Mouse (Mus musculus): ENCODE data around the gene Vrtn. TPM values are rescaled to one million over a fixed set of nuclear protein-coding genes. Genes with fewer than 3 reads are reported as not detected.

The Vrtn gene
- total RNA-seq, 2 experiments from 2014 or later: not detected

DNA sequence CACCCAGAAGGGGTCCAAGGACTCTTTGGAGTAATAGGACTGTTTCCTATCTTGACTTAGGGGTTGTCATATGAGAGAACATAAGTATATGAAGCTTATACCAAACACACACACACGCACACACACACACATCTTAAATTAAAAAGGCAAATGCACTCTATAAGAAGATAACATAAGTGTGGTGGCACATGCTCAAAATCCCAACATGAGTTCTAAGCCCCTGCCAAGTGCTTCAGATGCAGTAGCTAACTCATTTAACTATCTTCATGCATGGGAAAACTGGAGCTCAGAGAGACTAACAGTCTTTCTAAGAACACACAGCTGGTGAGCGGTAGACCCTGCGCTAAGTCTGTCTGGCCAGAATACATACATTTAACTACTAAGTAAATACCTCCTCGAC lies 46.7 kb downstream of the Vrtn start:
- DNase-seq (ENCODE audit: low spot score in 2 of 2): no peak

DNA sequence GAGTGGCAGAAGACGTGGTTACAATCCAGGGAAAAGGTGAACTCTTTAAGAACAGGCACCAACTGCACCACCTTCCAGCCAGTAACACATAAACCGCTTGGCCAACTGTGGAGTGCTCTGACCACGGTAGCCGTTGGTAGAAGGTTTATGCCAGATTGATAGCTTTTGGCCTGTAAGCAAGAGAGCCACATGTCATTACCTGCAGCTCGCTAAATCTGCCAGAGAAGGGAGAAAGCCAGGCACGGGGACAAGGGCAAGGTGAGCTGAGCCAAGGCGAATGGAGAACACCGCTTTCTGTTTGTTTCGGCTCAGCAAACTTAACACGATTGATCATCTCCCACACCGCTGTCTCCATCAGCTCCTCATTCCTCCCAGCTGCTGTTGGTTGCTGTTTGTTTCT lies 48.2 kb downstream of the Vrtn start:
- DNase-seq (ENCODE audit: low spot score in 2 of 2): no peak

DNA sequence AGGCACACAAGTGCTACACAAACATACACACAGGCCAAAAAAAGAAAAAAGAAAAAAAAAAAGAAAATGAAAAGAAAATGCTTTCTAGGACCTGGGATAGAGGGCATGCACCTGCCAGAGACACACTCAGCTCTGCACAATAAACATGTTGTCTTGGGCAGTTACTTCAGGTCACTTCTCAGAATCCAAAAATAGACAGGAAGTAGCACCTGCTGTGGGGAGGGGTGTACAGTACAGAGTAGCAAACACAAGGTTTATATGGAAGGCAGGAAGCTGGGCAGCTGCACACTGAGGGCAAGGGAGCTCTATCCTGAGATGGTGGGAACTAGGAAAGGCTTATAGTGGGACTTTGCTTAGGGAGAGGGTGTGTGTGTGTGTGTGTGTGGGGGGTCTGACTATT lies 50.5 kb downstream of the Vrtn start:
- no peak for DNase-seq (ENCODE audit: low spot score in 2 of 2)

DNA sequence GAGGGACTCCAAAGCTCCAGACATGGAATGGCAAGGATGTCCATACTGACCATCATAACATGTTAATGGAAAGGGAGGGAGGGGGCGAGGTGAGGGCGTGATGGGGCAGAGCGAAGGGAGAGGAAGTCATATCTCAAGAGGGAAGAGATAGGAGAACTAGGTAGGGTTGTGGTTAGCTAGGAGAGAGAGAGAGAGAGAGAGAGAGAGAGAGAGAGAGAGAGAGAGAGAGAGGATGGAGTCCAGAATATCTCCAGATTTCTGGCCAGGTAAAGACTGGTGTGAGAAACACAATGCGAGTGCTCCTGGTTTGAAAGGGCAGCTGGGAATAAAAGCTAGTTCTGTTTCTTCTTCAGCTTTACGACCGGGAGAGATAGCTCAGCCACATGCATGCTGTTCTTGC lies 51.3 kb downstream of the Vrtn start:
- no peak for DNase-seq (ENCODE audit: low spot score in 2 of 2)

DNA sequence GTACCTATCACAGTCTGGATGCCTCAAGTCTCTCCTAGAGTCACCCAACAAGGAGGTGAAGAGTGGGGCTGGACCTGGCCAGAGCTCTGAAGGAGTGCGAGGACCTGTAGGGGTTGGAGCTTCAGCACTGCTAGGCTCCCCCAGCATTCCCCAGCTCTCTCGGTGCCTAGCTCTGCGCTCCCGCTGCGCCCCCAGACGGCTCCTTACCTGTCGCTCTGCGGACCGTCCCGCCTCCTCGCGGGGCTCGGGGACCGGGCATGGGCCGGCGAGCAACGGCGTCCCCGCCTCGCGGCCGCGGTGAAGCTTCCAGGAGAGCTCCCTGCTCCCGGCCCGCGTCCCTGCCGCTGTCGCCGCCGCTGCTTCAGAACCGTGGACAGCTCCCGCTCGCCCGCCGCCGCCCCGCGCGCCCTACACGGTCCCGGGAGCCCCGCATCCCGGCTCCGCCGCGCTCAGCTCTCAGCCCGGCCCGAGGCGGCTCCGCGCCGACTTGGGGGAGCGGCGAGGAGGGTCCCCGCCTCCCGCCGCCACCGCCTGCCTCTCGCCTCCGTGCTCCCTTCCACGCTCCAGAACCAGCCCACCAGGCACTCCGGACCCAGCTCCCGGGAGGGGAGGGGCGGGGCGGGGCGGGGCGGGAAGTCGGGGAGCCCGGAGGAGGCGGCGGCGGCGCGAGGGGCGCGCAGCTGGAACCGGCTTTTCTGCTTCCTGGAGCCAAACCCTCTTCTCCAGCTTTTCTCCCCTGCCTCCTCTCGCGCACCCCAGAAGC lies 57.7 kb downstream of the Vrtn start, which contains the start of gene Syndig1l:
Syndig1l (minus strand) TSS at position 513 of the 763 bp plus-strand sequence.
- peak; percentile 69 to 79 for DNase-seq (ENCODE audit: low spot score in 2 of 2)

Other genes with a start within 250 kb of the Vrtn start
- 10 to 100 TPM; 22.0 to 25.1 TPM for gene Entpd5, start 232.0 kb upstream of the Vrtn start, total RNA-seq (2021)
- gene Bbof1, start 231.9 kb upstream of the Vrtn start, total RNA-seq (2021): 1 to 10 TPM; 6.8 to 8.7 TPM
- 10 to 100 TPM; 12.0 to 14.5 TPM for gene Rnf113a2, start 223.8 kb upstream of the Vrtn start, total RNA-seq (2021)
- 10 to 100 TPM; 38.2 to 40.3 TPM for gene Aldh6a1, start 190.0 kb upstream of the Vrtn start, total RNA-seq (2021)
- 10 to 100 TPM; 15.4 to 17.7 TPM for gene Lin52, start 189.6 kb upstream of the Vrtn start, total RNA-seq (2021)
- under 1 TPM; 0.11 to 0.27 TPM for gene Vsx2, start 71.3 kb upstream of the Vrtn start, total RNA-seq (2021)
- gene Abcd4, start 23.6 kb upstream of the Vrtn start, total RNA-seq (2021): 10 to 100 TPM; 11.7 to 13.2 TPM
- 10 to 100 TPM in 1 of 2 experiments, 1 to 10 TPM in 1; 9.2 to 10.7 TPM for gene Syndig1l, start 57.8 kb downstream of the Vrtn start, total RNA-seq (2021)
- 10 to 100 TPM; 36.7 to 38.0 TPM for gene Npc2, start 132.1 kb downstream of the Vrtn start, total RNA-seq (2021)
- gene Isca2, start 132.2 kb downstream of the Vrtn start, total RNA-seq (2021): 10 to 100 TPM; 53.6 to 62.5 TPM
- 1 to 10 TPM; 1.3 TPM for gene Ltbp2, start 235.5 kb downstream of the Vrtn start, total RNA-seq (2021)

All from layer of hippocampus, postnatal 10 days (tissue).